Mouse (Mus musculus) erythroblast, embryonic 14.5 days (primary cell): ENCODE data around the gene Angptl8.

Source experiments
- GATA1 ChIP-seq: IDR thresholded peaks from 2 replicates; pipeline ENCODE4 v1.6.1; 2012; ENCODE audit warnings: low read length, inconsistent platforms, mixed read lengths
- TAL1 ChIP-seq: IDR thresholded peaks from 3 replicates; pipeline ENCODE4 v1.6.1; 2012; ENCODE audit warnings: low read length, inconsistent platforms, mixed read lengths

DNA sequence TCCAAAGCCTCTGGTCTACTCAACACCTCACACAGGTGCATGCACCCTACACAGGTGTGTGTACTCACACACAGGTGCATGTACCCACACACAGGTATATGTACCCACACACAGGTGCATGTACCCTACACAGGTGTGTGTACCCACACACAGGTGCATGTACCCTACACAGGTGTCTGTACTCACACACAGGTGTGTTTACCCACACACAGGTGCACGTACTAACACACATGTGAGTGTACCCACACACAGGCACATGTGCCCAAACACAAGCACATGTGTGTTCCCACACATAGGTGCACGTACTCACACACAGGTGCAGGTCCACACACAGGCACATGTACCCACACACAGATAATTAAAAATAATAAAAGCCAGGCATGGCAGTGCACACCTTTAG, 2.4 kb downstream of the Angptl8 start:
- TF ChIP-seq TAL1 = no peak
- no peak for TF ChIP-seq GATA1
